Mouse (Mus musculus) telencephalon, adult 2 months (tissue): ENCODE measurements around the gene Bcl7a.

Experiments used
- DNase-seq: peaks from one replicate; pipeline ENCODE4 v3.0.0-alpha.2; 2011; ENCODE audit warnings: low read depth, low spot score

Bcl7a gene

DNA sequence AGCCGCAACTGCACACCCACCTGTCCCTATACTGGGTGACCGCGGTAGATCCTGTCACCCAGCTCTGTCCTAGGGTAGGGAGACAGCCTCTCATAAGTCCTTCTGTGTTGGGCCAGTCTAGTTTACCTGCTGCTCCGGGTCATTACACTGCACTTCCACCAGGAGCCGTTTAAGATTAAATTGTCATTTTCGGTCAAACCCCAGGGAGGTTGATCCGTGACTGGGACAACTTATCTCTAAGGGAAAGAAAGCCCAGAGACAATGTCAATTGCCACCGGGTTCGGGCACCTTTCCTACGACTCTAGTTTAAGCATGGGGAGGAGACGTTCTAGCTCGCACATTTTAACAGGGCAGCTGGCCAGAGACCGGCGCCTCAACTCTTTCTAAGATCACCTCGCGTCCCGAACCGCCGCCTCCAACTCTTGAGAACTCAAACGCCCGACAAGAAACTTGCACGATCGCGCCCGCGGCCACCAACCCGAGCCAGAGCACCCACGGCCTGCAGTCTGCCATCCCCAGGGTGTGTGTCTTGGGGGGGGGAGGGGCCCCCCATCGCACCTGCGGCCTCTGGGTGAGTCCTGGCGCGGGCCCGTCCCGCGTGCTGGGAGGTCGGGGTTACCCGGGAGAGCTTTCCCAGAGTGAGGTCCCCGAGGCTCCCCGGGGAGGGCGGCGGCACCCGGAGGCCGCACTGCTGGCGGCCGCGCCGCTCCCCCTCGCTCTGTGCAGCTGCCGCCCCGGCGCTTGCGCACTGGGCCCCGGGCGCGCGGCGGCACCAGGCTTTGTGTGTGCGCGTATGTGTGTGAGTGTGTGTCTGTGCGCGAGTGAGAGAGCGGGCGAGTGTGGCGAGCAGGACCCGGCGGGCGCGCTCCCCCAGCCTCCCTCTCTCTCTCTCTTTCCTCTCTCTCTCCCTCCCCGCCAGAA lies at the start of gene Bcl7a:
Gene Bcl7a (plus strand): TSS at position 128 of the 921 bp plus-strand sequence.
- peak; percentile 89 for DNase-seq

DNA sequence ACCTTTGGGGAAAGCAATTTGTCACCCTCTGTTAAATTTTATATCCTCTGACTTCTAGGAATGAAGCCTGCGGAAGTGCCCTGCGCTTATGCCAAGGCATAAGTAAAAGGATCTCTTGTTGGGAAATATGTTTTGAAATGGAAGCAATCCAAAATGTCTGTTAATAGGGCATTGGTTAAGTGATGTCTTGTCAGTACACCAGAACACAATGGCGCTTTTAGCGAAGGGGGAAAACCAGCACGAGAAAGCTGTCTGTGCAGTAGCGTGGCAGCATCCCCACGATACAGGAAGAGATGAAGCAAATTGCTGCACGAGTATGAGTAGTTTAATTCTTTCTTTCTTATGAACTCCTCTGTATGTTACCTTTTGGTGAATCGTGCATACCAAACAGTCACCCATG lies 49.0 kb upstream of the Bcl7a start:
- DNase-seq: no peak

DNA sequence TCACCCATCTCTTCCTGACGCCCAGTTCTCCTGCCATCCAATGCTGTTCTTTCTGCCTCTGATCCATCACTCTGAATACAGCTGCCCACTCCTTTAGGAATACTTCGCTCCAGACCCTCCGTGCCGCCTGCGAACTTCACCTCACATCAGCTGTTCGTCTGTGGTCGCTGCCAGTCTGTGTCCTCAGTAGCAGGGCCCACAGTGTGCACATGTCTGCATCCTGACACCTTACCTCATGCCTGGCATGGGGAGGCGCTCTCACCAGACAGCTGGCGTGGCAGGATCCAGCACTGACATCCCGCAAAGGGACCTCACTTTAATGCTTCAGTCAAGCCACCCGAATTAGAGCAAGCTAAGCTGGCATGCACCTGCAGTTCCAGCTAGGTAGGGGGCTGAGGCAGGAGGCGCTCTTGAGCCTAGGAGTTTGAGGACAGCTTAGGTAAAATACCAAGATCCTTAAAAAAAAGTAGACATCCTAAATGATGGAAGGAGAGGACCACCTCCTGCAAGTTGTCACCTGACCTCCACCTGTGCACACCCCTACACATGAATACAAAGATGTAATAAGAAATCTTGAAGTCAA lies 47.3 kb upstream of the Bcl7a start:
- no peak for DNase-seq

DNA sequence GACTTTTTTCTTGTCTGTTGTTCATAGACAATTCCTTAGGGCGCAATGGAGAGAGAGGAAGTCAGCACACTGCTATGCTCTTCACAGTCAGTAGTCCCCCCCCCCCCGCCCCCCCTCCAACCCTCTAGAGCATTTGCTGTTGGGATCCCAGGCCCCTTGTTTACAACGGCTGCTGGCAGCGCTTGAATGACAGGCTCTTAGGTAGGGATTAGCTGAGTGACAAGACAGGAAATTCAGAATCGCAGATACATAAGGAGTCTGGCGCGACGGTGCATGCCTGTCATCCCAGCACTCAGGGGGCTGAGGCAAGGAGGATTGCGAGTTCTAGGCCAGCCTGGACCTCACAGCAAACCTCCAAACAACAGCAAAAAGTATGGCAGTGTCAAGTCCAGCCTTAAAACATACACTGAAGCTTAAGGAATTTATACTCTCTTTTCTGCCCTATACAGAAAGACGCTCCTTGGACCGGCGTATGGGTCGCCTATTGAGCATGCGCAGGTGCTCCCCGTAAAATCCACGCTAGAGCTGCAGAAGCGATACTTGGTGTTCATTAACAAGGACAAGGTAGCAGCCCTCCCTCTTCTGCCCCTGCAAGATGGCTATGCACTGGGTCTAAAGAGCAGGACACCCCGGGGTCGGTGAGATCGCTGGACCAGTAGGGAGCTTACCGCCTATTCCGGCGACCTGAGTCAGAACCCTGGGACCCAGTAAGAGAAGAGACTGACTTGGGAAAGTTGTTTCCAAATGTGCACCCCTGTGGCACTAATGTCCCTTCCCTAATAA lies 46.5 kb upstream of the Bcl7a start:
- DNase-seq: no peak

DNA sequence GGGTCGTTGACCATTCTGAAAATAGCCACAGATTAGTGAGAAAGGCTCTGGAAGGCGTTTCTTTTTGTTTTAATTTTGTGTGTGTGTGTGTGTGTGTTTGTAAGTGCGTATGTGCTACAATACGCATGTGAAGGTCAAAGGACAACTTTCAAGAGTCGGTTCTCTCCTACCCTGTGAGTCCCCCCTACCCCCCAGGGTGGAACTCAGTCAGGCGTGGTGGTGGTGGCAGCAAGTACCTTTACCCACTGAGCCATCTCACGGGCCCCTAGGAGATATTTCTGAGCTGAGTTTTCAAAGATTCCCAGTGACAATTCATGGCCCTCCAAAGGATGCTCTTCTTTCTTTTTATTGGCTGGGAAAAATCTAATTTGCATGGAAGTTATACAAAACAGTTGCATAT lies 45.8 kb upstream of the Bcl7a start:
- no peak for DNase-seq

GRCm38 (mm10) chr5:123298526-123298925 lies 45.1 kb upstream of the Bcl7a start:
- no peak for DNase-seq

GRCm38 (mm10) chr5:123300496-123301034 lies 43.1 kb upstream of the Bcl7a start:
- no peak for DNase-seq

- no peak for DNase-seq
Observed at GRCm38 (mm10) chr5:123301780-123302521, 41.7 kb upstream of the Bcl7a start.

DNA sequence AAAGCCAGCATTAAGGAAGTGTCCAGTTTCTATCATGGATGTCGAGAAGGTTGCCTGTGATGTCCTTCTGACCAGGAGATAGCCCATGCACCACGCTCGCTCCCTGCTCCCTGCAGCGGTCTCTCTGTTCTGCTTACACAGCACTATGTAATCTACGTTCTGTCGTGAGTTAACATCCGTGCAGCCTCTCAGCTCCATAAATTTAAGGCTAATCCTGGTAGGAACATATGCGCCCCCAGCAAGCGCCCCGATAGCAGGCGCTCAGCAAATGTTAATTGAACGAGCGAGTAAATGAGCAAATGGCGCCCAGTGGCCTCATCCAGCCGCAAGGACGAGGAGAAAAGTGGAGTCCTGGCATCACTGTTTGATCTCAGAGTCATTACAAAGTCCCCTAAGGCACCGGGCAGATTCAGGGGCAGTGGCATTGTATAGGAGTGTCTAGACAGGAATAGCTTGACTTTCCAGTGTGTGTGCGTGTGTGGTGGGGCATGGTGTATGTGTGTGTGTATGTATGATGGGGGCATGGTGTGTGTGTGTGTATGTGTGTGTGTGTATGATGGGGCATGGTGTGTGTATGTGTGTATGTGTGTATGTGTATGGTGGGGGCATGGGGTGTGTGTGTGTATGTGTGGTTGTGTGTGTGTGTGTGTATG lies 35.9 kb upstream of the Bcl7a start:
- DNase-seq: no peak

DNA sequence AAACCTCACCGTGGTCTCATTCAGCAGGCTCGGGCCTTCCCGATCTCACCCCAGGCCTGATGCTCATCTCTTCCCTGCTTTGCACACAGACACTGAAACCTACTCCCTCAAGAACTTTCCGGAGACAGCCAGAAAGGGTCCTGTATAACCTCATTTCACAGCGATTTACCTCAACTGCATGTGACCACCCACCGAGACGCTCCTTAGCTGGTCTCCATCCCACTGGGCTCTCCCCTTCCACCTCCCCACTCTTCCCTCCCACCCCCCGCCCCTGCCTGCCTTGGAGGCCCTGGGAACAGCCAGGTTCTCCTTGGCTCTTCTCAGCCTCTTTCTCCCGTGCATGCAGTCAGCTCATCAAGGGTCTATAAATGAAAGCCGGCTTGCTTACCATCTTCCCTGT lies 33.8 kb upstream of the Bcl7a start:
- DNase-seq: no peak

DNA sequence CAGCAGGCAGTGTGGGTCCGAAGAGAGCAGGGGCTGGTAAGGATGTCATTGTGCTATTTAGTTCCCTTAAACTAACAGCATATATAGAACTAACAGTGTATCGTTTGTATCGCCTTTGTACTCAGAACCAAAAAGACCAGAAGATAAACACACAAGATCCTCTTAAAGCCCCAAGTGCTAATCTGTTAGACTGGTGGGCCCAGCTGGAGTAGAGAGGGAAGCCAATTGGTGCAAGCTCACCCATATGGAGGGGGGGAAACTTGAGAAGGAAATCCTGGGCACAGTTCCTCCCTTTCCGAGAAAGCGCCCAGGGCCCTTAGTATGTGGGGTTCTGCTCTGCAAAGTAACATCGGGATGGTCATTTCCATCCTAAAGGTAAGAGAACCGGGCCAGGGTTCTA lies 33.4 kb upstream of the Bcl7a start:
- DNase-seq: no peak

- no peak for DNase-seq
Observed at GRCm38 (mm10) chr5:123313058-123313630, 30.5 kb upstream of the Bcl7a start.

GRCm38 (mm10) chr5:123313851-123314380 lies 29.7 kb upstream of the Bcl7a start:
- no peak for DNase-seq

DNA sequence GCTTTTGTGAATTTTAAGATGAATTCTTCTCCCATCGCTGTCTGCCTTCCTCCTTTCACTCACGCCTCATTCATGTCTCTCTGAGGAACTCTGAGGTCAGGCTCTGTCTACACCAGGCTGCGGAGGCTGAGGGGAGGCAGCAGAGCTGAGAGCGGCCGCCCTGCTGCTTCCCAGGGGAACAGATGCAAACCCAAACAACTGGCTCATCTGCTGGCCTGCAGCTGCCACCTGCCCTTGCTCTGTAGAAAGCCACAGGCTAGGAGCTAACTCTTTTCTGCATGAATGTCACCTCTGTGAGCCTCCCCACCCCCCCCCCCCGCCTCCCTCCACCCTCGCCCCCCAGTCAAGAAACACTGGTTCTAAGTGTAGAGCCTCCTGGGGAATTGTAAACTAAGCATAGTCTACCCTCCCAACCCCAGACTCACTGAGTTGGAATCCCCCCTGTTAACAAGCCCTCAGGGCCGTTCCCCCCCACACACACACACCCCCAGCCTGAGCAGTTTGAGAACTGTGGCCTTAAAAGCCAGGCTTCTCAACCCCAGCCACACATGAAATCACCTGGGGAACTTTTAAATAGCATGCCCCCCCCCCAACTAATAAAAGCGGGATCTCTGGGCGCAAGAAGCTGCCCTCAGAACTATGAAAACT lies 28.3 kb upstream of the Bcl7a start:
- DNase-seq: no peak

GRCm38 (mm10) chr5:123317992-123318391 lies 25.6 kb upstream of the Bcl7a start:
- DNase-seq: no peak

DNA sequence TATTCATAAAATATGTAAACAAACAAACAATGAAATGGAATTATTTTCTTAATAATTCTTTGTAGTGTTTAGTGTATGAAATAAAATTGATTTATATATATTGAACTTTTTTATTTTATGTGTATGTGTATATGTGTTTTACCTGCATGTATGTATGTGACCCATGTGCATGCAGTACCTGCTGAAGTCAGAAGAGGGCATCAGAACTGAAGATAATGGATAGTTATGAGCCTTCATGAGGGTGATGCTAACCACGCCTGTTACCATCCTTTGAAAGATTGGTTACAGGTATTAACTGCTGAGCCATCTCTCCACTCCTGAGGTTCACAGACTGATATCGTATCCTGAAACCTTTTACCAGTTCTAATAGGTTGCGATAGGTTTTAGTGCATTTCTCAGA lies 23.5 kb upstream of the Bcl7a start:
- DNase-seq: no peak

DNA sequence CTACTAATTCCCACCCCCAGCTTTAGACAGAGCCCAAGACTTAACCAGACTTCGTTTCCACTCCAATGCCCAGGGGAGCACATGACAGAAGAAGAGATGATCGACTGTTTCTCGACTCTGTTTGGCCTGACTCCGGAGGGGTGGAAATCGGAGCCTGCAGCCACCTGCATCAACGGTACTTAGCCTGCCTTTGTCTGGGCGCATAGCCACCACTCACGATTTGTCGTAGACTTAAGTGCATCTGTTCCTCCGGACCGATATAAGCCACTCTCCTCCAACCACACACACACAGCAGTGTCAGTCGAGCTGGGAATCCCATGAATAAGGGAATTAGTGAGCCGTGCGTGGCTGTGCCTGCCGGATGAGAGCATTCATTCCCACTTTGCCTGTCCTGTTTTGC lies 19.4 kb upstream of the Bcl7a start:
- DNase-seq: no peak

DNA sequence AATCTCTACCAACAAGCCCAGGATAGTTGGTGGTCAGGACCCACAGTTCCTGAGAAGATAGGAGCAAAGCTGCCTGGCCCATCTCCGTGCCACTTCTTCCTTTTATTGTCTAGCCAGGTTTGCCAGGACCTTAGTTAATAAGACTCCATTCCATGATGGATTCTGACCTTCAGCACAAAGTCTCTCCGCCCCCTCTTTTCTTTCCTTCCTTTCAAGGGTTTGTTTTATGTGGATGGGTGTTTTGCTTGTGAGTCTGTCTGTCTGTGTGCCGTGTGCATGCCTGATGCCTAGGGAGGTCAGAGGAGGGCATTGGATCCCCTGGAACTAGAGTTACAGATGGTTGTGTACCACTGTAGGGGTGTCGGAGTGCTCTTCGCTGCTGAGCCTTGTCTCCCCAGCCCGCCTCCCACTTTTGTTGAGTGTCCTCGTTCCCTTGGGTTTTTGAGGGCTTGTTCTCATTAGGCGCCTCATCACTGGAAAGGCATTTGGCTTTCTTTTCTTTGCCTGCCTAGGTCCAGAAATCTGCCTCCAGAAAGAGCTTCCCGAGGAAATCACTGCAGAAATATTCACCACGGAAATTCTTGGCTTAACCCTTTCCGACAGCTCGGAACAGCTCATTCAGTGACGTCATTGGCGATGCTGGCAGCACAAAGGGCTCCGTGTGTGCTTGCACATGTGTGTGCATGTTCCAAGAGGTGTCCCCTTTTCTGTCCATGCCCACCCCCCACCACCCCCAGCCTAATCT lies 17.5 kb upstream of the Bcl7a start:
- peak; percentile 48 for DNase-seq

DNA sequence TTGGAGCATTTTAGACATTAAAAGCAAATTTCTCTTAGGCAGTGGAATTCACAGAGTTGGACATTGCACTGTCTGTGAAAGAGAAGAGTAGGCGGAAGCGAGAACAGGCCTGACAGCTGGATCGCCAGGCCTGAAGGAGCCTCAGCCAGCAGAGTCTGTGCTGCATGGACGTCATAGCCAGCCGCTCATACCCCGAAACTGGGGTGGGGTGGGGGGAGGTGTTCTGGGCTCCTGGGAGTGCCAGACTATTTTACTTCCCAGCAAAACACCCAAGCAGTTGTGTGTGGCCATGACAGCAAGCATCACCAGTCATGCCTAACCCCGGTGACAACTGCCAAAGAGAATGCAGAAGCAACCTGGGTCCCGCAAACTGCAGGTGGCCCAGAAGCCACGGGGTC lies 16.9 kb upstream of the Bcl7a start:
- DNase-seq: peak; percentile 69
